Mouse (Mus musculus) v-Abl transformed pro-B cells (cell line): Measurements from ENCODE around the gene Nxf3.
"Not testable (repeated sequence)": the region's sequence is repeated elsewhere in the genome, so short reads cannot be mapped to it uniquely, and the experiment has no call there.

Source experiments
- in situ Hi-C, 2 experiments: fragments of 400-800 bp; cut with MboI; formaldehyde crosslinking; loops; one replicate each; pipeline ENCODE4 v1.15.1; 2025; ENCODE audit not compliant: unreplicated experiment in 2 of 2

Gene Nxf3

DNA sequence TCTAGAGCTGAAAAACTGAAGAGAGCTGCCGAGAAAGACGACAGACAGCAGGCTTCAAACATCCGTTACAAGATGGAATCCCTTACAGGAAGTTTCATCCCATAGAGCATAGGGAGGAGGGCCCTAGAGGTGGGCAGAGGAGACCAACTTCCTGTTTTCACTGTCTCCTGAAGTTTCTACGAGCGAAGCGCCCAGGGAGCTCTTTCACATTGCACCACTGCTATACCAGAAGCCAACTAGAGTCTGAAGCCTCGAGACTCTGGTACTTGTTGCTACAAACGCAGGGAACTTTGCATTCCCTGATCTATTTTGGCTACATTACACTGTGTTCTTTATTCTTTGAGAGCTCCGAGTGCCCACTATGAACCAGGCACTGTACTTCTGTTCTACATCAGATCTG is at the start of gene Nxf3:
Gene Nxf3, minus strand, starts transcription at position 101 of the 400 bp plus-strand sequence.
- in situ Hi-C loops = no loop called here

DNA sequence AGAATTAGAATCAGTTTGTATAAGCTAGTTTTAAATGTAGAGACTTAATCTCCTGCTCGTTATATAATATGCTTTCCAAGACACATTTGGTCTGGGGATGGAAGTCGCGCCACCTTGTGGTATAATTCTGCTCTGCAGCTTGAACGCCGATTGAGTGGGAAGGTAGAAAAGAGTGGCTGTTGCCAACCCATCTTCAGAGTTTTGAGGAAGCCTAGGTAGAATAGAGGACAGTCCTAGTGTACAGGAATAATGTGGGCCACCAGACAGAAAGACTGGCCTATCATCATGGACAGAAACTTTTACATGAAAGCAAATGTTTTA is 42.6 kb upstream of the Nxf3 start:
- in situ Hi-C loops = no loop called here

DNA sequence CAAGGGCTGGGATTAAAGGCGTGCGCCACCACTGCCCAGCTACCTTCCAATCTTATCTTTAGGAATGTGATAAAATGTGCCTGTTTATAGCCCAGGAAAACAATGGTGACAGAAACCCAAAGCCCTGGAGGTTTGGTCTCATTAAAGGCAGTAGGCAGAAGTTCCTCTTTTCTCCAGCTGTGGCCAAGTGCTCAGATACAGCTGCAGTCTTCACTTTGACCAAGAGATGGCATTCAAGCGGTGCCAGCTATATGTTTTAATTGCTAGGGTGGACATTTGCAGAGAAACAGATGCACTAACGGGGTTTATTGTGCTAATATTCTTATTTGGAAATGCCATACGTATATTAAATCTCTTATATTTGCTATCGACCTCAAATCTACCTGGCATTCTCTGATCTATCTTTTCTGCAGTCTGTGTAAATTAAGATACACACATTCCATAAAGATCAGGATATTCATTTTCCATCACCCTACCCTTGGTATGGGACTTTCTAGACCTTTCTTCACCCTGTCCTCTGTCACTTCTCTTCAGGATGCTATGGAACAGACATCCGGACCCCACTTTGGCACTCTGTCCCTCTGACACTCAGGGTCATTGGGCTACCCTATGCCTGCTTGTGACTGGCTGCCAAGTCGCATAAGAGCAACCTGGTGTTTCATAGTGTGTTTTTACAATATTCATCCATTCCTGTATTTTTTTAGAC is 42.1 kb upstream of the Nxf3 start:
- in situ Hi-C loops = no loop called here

DNA sequence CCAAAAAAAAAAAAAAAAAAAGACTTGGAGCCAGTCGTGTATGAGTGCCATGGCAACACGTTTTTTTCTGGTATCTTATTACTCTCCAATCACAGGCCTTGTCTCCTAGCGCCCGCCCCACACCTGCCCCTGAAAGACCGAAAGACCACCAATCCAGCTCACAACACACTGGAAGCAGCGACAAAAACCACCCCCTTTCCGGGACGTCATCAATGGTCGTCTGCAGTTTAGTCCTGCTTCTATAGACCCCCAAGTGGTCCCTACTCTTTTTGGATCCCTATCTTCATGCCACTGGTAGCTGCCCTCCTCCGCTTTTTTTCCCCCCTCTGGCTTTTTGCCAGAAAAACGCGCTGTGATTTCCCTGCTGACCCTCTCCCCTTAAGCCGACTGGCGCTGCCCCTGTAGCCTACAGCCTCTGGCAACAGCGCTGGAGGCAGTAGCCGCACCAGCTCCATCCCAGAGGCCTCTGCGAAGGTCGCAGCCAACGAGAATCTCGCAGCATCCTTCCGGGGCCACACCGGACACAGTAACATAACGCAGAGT is 30.4 kb upstream of the Nxf3 start:
- in situ Hi-C loops = loop anchor here in 1 of 2 experiments (25.0 kb wide), 1 partner anchor 303 kb away; no protein-coding TSS in a partner anchor

DNA sequence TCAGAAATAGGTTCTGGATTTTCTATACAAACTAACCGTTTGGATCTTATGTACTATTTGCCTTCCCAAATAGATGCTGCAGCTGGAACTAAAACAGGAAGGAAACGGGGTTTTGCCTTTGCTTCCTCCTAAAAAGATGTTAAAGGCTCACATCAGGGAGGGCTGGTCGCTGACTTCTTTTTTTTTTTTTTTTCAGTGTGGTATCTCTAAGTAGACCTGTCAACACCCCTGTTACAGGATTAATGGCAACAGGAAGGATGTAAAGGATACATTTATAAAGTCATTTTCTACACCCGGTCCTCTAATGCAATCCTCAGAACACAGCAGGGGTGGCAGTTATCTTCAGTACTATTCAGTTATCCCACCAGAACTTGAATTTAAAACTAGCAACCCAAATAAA is 30.0 kb upstream of the Nxf3 start:
- in situ Hi-C loops = loop anchor here in 1 of 2 experiments (25.0 kb wide), 1 partner anchor 303 kb away; no protein-coding TSS in a partner anchor

DNA sequence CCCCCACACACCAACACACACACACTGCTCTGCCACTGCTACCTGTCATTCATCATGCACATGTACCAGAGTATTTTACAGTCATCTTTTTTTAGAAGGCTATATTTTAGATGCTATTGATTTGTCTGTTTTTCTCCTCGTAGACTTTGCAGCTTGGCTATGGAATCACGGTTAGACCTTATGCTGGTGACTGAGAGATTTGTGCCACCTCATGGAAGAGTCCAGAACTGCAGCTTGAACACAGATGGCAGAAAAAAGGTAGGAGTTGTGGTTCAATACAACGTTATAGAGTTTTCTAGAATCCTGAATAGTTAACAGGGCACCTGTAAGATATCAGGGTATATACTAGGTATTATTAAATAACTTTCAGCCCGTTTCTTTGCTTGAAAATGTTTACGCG is 22.9 kb upstream of the Nxf3 start:
- in situ Hi-C loops = loop anchor here in 1 of 2 experiments (25.0 kb wide), 1 partner anchor 296 kb away; no protein-coding TSS in a partner anchor

DNA sequence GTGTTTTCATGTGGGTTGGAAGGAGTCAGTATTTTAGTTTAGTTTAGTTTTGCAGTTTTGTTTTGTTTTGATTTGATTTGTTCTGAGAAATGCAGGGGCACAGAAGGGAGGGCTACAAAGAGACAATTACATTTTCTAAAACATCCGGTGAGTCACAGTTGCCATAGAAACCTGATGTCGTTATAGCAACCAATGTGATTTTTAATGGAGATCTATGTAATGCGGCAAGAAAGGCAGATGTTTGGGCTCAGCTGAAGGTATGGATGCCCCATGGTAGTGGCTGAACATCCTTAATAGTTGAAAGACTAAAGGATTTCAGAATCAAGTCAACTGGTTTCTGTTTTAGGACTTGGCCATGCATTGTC is 19.7 kb upstream of the Nxf3 start:
- in situ Hi-C loops = loop anchor here in 1 of 2 experiments (25.0 kb wide), 1 partner anchor 292 kb away; no protein-coding TSS in a partner anchor

DNA sequence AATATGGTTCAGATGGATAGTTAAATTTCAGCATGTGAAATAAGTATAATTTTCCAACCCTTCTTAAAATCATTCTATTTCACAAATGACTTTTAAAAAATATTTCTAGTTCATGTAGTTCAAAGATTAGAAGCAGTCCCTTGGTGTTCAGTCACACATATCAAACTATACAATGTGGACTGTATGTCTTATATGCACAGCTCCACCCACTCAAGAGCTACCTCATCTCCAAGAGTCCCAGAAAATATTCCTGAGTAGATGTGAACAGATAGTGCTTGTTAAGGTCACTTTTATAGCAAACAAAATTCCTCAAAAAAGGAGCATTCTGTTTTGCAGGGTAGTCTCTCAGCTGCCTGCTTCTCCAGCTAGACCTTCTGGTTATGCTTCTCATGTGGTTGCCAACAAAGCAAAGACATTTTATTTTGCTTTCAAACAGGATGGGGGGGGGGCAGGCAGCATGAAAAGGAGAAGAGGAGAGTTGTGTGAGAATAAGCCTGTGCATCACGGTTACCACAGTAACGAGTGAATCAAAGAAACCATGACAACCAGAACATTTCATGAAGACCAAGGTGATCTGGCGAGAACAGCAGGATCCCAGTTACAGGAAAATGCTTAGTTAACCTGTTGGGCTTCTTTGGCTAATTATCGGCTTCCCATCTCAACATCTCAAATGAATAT is 19.1 kb upstream of the Nxf3 start:
- in situ Hi-C loops = loop anchor here in 1 of 2 experiments (25.0 kb wide), 1 partner anchor 292 kb away; no protein-coding TSS in a partner anchor

DNA sequence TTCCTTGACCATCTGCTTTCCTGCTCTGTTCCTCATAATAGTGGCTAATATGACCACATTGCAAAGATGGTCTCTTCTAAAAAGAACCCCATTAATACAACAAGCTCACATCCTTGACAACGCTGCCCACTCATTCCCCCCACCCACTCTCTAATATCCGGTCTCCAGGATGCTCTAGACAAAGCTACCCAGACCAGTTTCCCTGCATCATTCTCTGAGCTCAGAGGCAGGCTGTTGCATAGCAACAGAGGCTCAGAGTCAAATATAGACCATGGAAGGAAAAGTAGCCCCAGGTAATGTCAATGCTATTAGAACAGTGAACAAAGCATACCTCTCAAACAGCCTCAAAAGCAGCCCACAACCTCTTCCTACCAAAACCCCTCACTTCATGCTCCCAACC is 9.4 kb upstream of the Nxf3 start:
- in situ Hi-C loops = no loop called here

DNA sequence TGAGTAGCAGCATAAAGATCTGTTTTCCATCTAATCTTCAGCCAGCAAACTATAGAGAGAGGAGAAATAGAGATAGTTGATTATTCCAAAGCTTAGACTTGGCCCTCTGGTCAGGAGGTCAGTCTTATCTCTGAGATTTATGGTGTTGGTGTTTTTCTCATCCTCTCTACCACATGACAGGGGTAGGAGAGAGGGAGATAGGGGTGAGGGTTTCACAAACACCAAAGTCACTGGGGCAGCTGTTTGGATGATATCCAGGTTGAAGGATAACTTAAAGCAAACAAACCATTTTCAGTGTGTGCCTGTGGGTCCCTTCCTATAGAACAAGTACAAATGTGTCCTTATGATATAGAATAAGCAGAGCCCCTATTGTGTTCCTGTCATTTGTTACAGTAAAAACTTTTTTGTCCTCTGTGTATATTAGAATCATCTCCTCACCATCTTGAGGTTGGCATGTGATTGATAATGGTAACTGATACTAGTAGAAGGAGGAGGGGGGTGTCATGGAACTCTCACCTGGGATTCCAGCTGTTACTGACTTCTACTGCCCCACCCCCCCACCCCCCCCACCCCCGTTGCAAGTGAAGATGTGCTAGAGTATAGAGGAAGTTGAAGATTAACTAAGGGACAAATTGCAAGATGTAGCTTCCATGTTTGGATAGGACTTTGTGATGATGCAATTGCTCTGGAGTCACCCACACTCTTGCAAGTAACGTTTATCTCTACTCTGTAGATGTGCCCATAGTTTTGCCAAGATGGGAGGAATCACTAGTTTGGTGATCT is 7.6 kb upstream of the Nxf3 start:
- in situ Hi-C loops = no loop called here

DNA sequence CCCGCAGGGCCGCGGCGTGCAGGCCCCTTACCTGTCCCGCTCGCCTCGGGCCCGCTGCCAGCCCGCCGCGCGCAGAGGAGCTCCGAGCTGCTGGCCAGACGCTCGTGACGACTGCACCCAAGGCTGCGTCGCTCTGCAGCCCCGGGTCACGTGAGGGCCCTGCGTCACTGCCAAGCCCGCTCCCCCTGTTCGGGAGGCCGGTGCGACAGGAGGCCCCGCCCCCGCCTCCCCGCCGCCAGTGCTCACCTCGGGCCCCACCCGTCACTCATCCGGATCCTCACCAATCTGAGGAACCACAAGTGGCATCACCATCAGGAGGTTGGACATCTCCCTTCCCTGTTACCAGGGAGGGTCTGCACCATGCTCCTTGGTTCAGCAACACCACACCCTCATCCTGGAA is 17.0 kb downstream of the Nxf3 start, which contains the start of gene Bex2:
Gene Bex2, minus strand, starts transcription at position 217 of the 400 bp plus-strand sequence.
- in situ Hi-C loops = loop anchor here in 1 of 2 experiments (25.0 kb wide), 1 partner anchor 244 kb away; no protein-coding TSS in a partner anchor

DNA sequence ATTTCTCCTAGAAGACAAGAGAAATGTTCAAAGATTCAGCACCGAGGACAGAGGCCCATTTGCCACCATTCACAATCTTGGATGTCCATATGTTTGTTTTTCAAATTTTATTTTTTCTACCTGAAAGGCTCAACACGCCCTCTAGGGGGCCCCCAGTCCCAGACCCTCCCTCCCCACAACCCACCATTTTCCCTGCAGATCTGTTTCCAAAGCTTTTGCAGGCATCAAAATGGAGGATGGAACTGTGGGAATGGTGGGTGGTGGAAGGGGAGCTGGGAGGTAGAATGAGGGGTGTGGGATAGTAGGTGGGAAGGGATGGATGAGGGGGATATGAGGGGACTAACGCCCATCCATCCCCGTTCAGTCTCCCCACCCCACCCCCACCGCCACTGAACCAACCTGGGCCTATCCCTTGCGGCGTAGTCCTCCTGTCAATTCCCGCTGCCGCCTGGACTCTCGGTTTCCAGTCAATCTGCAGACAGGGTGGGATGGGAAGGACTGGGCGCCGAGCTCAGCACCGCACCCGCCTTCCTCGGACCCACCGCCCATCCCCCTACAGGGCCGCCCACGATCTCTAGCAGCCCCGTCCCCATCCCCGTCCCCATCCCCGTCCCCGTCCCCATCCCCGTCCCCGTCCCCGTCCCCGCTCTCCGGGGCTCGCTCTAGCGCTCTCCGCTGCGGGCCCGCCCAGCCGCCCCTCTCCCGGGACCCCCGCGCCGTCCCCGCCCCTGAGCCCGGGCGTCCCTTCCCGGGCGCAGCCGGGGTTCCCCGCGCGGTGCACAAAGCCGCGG is 17.7 kb downstream of the Nxf3 start:
- in situ Hi-C loops = loop anchor here in 1 of 2 experiments (25.0 kb wide), 1 partner anchor 245 kb away; no protein-coding TSS in a partner anchor

DNA sequence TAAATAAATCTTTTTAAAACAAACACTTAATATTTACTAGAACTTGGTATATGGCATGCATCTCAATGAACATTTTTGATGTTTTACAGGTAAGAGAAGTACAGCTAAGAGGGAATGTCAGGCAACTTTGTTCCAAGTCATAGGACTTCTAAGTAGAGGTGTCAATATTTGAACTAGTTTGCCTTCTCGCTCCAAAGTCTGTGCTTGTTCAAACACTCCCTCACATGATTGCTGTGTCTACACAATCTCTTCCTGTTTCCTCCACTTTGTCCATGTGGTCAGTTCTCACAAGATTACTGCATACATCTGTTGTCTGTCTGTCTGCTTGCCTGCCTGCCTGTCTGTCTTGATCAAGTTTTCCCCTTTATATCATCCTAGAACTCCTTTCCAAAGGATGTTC is 24.4 kb downstream of the Nxf3 start:
- in situ Hi-C loops = loop anchor here in 1 of 2 experiments (25.0 kb wide), 1 partner anchor 252 kb away; no protein-coding TSS in a partner anchor

DNA sequence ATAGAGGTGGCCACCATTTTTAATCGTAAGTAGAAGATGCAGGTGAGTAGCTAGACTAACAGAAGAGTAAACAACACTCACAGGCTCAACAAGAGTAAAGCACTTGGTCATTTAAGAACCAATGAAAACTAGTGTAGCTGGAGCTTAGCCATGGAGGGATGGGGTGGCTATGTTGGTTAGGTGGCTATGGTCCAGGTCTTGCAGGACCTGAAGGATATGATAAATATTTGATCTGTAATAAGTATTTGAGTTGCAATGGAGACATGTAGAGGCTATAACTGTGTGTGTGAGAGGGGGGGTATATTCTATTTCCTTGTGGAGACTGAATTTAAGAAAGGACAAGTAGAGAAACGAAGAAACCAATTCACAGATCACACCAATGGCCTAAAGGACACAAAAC is 33.8 kb downstream of the Nxf3 start:
- in situ Hi-C loops = loop anchor here in 1 of 2 experiments (25.0 kb wide), 1 partner anchor 261 kb away; no protein-coding TSS in a partner anchor

DNA sequence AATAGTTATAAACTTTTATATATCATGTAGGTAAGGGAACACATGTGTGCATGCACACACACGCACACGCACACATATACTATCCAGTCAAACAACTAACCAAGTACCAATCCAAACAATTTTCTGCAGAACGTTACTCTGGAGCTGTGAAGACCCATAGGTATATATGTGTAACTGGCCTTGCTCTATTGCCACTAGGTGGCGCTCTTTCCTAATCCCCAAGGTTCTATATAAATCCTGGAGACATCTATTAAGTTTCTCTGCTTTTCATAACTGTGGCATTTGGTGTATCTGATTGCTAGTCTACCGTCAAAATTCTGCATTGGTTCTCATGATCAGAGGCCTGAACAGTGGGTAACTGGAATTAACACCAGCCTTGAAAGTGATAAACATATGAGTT is 37.5 kb downstream of the Nxf3 start:
- in situ Hi-C loops = loop anchor here in 1 of 2 experiments (10.0 kb wide), 1 partner anchor 257 kb away; no protein-coding TSS in a partner anchor

DNA sequence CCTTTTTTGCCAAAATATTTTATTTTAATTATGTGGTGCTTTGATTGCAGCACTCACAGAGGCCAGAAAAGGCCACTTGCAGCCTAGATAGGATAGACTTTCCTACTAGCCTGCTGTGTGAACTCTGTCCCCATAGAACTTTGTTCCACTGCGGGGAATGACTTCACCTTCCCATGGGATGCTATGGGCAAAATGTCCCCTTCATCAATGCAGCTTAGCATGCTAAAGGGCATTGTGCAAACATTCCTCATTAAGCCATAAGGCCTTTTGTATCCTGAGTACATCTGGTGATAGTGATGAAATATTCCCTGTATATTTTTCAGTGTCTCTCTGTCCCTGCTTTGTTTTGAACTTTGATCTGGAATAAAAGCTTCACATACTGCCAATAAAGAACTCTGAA is 41.3 kb downstream of the Nxf3 start:
- in situ Hi-C loops = loop anchor here in 1 of 2 experiments (10.0 kb wide), 1 partner anchor 261 kb away; no protein-coding TSS in a partner anchor

DNA sequence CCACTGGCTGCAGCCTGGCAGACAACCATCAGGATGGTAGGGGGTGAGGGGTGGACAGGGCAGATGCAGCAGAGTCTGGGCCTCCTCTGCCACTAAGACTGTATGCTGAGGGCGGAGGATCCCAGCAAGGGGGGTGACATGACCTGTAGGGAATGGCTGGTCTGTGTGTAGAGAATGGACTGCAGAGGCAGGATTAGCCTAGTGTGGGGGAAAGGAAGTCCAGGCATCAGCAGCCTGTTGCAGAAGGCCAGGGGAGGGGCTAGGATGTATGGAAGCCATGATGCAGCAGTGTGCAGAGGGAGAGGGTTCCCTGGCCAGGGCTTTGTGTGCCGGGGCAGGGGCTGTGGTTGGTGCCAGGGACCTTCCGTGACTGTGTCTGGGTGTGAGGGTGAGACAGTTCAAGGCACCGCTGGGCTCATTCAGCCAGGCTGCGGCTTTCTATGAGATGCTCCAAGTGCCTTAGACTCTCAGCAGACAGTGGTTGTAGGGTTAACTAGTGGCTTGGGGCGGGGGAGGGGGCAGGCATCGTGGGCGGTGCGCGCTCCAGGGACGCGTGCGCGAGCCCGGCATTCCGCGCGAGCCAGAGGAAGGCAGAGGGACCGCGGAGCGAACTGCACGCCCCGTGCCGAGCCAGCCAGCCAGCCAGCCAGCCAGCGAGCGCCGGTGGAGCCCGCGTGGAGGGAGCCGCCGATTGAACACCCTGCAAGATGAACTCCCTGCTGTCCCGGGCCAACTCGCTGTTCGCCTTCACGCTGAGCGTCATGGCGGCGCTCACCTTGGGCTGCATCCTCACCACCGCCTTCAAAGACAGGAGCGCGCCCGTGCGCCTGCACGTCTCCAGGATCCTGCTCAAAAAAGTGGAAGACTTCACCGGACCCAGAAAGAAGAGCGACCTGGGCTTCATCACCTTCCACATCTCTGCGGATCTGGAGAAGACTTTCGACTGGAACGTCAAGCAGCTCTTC is 52.0 kb downstream of the Nxf3 start, which contains the start of gene Arxes1:
Gene Arxes1, plus strand, starts transcription at position 569 of the 965 bp plus-strand sequence.
- in situ Hi-C loops = not testable (repeated sequence)

DNA sequence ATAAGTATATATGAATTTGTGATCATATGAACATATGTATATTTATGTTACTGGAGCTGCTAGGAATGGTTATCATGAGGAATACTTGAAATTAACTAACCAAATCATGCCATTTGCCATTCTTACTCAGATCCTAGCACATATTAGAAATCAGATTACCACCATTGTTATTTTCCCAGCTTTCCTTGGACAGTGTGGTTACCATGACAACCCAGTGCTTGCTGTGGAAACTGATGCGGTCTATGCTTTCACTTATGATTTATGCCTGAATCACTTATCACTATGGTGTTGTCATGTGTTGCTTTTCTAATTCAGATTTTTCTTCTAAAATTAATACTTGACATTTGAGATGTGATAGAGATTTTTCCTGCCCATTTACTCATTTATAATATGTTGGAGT is 54.7 kb downstream of the Nxf3 start:
- in situ Hi-C loops = no loop called here
